Mouse (Mus musculus): ENCODE data around the gene Lima1. TPM values are rescaled to one million over a fixed set of nuclear protein-coding genes. Genes with fewer than 3 reads are reported as not detected.

The Lima1 gene
- polyA plus RNA-seq, 1 experiment, result 140 TPM

GRCm38 (mm10) chr15:99818321-99819108, 56.7 kb downstream of the Lima1 start:
- peaks cover 77% of the 10 kb centered on the region for H3K79me2 ChIP-seq (ENCODE audit: control insufficient read depth, insufficient read depth)
- TF ChIP-seq SRF (IDR thresholded peaks at IDR 0.05; ENCODE audit: control insufficient read depth, insufficient read length, low read depth) (no peak), POLR2A (IDR thresholded peaks at IDR 0.05; ENCODE audit: insufficient read length, low read depth) (peak; percentile 50), CEBPB (IDR thresholded peaks at IDR 0.05; ENCODE audit: insufficient read depth, poor library complexity, severe bottlenecking) (peak; percentile 66)
- peak overlapping the region; percentile 72 for H3K4me3 ChIP-seq
- H3ac ChIP-seq (ENCODE audit: control insufficient read depth, insufficient read length), result peak overlapping the region; percentile 46
- peak overlapping the region; percentile 70 for H3K4me2 ChIP-seq (ENCODE audit: low read depth)
- peaks cover 13% of the 10 kb centered on the region for H3K36me3 ChIP-seq (ENCODE audit: control insufficient read depth, insufficient read depth)
- no peaks in the 10 kb centered on the region for H3K27me3 ChIP-seq (ENCODE audit: control insufficient read depth, insufficient read depth, insufficient read length)

GRCm38 (mm10) chr15:99817343-99818235, 57.7 kb downstream of the Lima1 start:
- no peaks in the 10 kb centered on the region for H3K27me3 ChIP-seq (ENCODE audit: control insufficient read depth, insufficient read depth, insufficient read length)
- peak overlapping the region; percentile 72 for H3K4me3 ChIP-seq
- no peak for TF ChIP-seq USF1 (IDR thresholded peaks at IDR 0.05; ENCODE audit: low read depth)
- peak; percentile 74 for TF ChIP-seq POLR2AphosphoS2 (IDR thresholded peaks at IDR 0.05; ENCODE audit: insufficient read length, low read depth)
- no peak for TF ChIP-seq SRF (IDR thresholded peaks at IDR 0.05; ENCODE audit: control insufficient read depth, insufficient read length, low read depth)
- no peak for TF ChIP-seq REST (IDR thresholded peaks at IDR 0.05; ENCODE audit: insufficient read depth, insufficient read length)
- peak; percentile 45 for TF ChIP-seq POLR2A (IDR thresholded peaks at IDR 0.05; ENCODE audit: insufficient read length, low read depth)
- no peak for TF ChIP-seq E2F4 (IDR thresholded peaks at IDR 0.05; ENCODE audit: insufficient read depth)
- H3K36me3 ChIP-seq (ENCODE audit: control insufficient read depth, insufficient read depth), result peaks cover 22% of the 10 kb centered on the region
- peaks cover 86% of the 10 kb centered on the region for H3K79me2 ChIP-seq (ENCODE audit: control insufficient read depth, insufficient read depth)
- peak overlapping the region; percentile 46 for H3ac ChIP-seq (ENCODE audit: control insufficient read depth, insufficient read length)
- H3K4me2 ChIP-seq (ENCODE audit: low read depth), result peak overlapping the region; percentile 91

DNA sequence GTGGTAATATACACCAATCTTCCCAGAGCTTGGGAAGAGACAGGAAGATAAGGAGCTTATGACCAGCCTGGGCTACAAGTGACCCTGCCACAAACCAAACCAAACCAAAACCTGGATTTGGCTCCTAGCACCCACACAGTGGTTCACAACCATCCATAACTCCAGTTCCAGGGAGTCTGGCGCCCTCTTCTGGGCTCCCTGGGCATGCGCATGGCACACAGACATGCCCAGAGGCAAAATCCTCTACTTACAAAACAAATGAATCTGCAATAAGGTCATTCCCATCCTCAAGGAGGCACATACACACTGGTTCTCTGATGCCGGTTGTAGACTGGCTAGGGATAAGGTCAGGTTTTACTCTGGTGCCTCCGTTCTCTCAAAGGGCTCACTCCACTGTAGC, 59.3 kb downstream of the Lima1 start:
- Histone ChIP-seq H3ac (ENCODE audit: control insufficient read depth, insufficient read length) (no peak overlapping the region), H3K36me3 (ENCODE audit: control insufficient read depth, insufficient read depth) (peaks cover 23% of the 10 kb centered on the region), H3K4me2 (ENCODE audit: low read depth) (peak overlapping the region; percentile 91), H3K79me2 (ENCODE audit: control insufficient read depth, insufficient read depth) (peaks cover 97% of the 10 kb centered on the region), H3K4me3 (peak overlapping the region; percentile 72), H3K27me3 (ENCODE audit: control insufficient read depth, insufficient read depth, insufficient read length) (no peaks in the 10 kb centered on the region)
- TF ChIP-seq REST (IDR thresholded peaks at IDR 0.05; ENCODE audit: insufficient read depth, insufficient read length), result no peak
- peak; percentile 22 for TF ChIP-seq POLR2AphosphoS2 (IDR thresholded peaks at IDR 0.05; ENCODE audit: insufficient read length, low read depth)

DNA sequence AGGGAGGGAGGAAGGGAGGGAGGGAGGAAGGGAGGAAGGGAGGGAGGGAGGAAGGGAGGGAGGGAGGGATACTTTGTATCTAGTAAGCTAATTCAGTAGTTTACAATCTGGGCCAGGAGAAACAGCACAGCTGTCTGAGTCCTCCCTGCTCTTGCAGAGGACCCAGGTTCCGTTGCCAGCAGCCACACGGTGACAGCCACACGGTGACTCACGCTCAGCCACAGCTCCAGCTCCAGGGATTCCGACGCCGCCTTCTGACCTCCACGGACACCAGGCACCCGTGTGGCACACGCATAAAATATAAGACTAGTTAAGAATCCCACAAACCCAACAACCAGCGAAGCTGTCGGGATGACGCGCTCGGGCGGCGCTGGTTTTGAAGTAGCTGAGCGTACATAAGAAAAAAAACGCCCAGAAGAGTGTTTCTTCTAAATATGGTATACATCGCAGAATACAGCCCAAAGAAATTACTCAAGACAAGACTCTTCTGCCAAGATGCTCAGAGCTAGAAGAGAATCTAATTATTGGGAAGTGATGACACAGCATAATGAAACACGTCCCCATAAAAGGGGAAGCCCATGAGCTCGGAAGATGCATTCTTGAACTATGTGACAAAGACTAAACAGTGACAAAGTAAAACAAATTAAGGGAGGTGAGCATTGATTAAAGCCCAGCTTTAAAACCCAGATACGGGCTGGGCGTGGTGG, 60.5 kb downstream of the Lima1 start:
- H3K4me3 ChIP-seq, result no peak overlapping the region
- no peak for TF ChIP-seq REST (IDR thresholded peaks at IDR 0.05; ENCODE audit: insufficient read depth, insufficient read length)
- peak; percentile 44 for TF ChIP-seq POLR2AphosphoS2 (IDR thresholded peaks at IDR 0.05; ENCODE audit: insufficient read length, low read depth)
- peak; percentile 35 for TF ChIP-seq E2F4 (IDR thresholded peaks at IDR 0.05; ENCODE audit: insufficient read depth)
- peak; percentile 32 for TF ChIP-seq TCF12 (IDR thresholded peaks at IDR 0.05; ENCODE audit: insufficient read depth, poor library complexity, severe bottlenecking)
- TF ChIP-seq MAX (IDR thresholded peaks at IDR 0.05; ENCODE audit: low read depth), result no peak
- 0 out of 2 replicates have a peak, but pooled peaks have one; percentile 37 for TF ChIP-seq CEBPB (IDR thresholded peaks at IDR 0.05; ENCODE audit: insufficient read depth, poor library complexity, severe bottlenecking)
- TF ChIP-seq TCF3 (IDR thresholded peaks at IDR 0.05; ENCODE audit: insufficient read length, low read depth), result peak; percentile 71
- peak; percentile 57 to 89 (median 58) for TF ChIP-seq MYOG (IDR thresholded peaks at IDR 0.05; ENCODE audit: control insufficient read depth in 1 of 3, insufficient read depth in 1 of 3, insufficient read length in 2 of 3, low read depth in 2 of 3)
- peak in 2 of 3 experiments; percentile 58 to 87 for TF ChIP-seq MYOD1 (IDR thresholded peaks at IDR 0.05; ENCODE audit: control insufficient read depth in 1 of 3, insufficient read length in 2 of 3, low read depth in 2 of 3)
- TF ChIP-seq POLR2A (IDR thresholded peaks at IDR 0.05; ENCODE audit: insufficient read length, low read depth), result peak; percentile 40
- peaks cover 30% of the 10 kb centered on the region for H3K36me3 ChIP-seq (ENCODE audit: control insufficient read depth, insufficient read depth)
- peaks cover 97% of the 10 kb centered on the region for H3K79me2 ChIP-seq (ENCODE audit: control insufficient read depth, insufficient read depth)
- H3K27me3 ChIP-seq (ENCODE audit: control insufficient read depth, insufficient read depth, insufficient read length), result no peaks in the 10 kb centered on the region
- no peak overlapping the region for H3ac ChIP-seq (ENCODE audit: control insufficient read depth, insufficient read length)
- H3K4me2 ChIP-seq (ENCODE audit: low read depth), result peak overlapping the region; percentile 64

DNA sequence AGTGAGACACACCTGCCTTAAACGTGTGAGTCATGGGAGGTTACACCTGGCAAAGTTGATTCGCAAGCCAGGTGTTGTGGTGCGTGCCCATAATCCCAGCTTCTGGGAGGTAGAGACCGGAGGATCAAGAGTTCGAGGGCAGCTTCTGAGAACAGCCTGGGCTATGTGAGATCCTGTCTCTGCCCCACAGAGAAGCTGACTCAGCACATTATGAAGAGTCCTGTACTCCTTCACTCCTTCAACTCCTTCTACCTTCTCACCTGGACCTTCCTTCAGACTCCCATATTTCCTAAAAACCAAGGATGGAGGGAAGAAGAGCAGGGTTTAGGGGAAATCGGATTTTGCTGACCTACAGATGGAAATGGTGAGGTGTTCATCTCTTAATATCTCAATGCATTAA, 61.6 kb downstream of the Lima1 start:
- Histone ChIP-seq H3K79me2 (ENCODE audit: control insufficient read depth, insufficient read depth) (peaks cover 97% of the 10 kb centered on the region), H3K27me3 (ENCODE audit: control insufficient read depth, insufficient read depth, insufficient read length) (no peaks in the 10 kb centered on the region), H3K4me2 (ENCODE audit: low read depth) (no peak overlapping the region), H3K4me3 (no peak overlapping the region), H3K36me3 (ENCODE audit: control insufficient read depth, insufficient read depth) (peaks cover 30% of the 10 kb centered on the region), H3ac (ENCODE audit: control insufficient read depth, insufficient read length) (no peak overlapping the region)
- TF ChIP-seq TCF12 (IDR thresholded peaks at IDR 0.05; ENCODE audit: insufficient read depth, poor library complexity, severe bottlenecking), result no peak
- TF ChIP-seq POLR2AphosphoS2 (IDR thresholded peaks at IDR 0.05; ENCODE audit: insufficient read length, low read depth), result peak; percentile 14
- peak in 1 of 3 experiments; percentile 44 for TF ChIP-seq MYOD1 (IDR thresholded peaks at IDR 0.05; ENCODE audit: control insufficient read depth in 1 of 3, insufficient read length in 2 of 3, low read depth in 2 of 3)
